Mouse (Mus musculus): ENCODE results near the gene Ppig.
"Not testable (repeated sequence)": the region's sequence is repeated elsewhere in the genome, so short reads cannot be mapped to it uniquely, and the experiment has no call there.

Ppig gene

GRCm38 (mm10) chr2:69722273-69722649 lies at the start of gene Ppig:
Ppig (plus strand) TSS chr2:69722545.
- no peak for DNase-seq (ENCODE audit: low read depth in 1 of 2, low spot score in 2 of 2)

- DNase-seq (ENCODE audit: low read depth in 1 of 2, low spot score in 2 of 2) = no peak
These were observed 48.6 kb upstream of the Ppig start for GRCm38 (mm10) chr2:69673723-69674122.

GRCm38 (mm10) chr2:69675266-69675665 lies 47.1 kb upstream of the Ppig start:
- no peak for DNase-seq (ENCODE audit: low read depth in 1 of 2, low spot score in 2 of 2)

GRCm38 (mm10) chr2:69676713-69677112 lies 45.6 kb upstream of the Ppig start:
- no peak for DNase-seq (ENCODE audit: low read depth in 1 of 2, low spot score in 2 of 2)

- not testable (repeated sequence) for DNase-seq (ENCODE audit: low read depth in 1 of 2, low spot score in 2 of 2)
These were observed 45.1 kb upstream of the Ppig start for GRCm38 (mm10) chr2:69677215-69677614.

GRCm38 (mm10) chr2:69679990-69680389 lies 42.4 kb upstream of the Ppig start:
- no peak for DNase-seq (ENCODE audit: low read depth in 1 of 2, low spot score in 2 of 2)

GRCm38 (mm10) chr2:69681931-69682330 lies 40.4 kb upstream of the Ppig start:
- no peak for DNase-seq (ENCODE audit: low read depth in 1 of 2, low spot score in 2 of 2)

GRCm38 (mm10) chr2:69683036-69683805 lies 39.1 kb upstream of the Ppig start:
- DNase-seq (ENCODE audit: low read depth in 1 of 2, low spot score in 2 of 2) = no peak

GRCm38 (mm10) chr2:69684488-69684887 lies 37.9 kb upstream of the Ppig start:
- no peak for DNase-seq (ENCODE audit: low read depth in 1 of 2, low spot score in 2 of 2)

GRCm38 (mm10) chr2:69690214-69690613 lies 32.1 kb upstream of the Ppig start:
- DNase-seq (ENCODE audit: low read depth in 1 of 2, low spot score in 2 of 2) = no peak

GRCm38 (mm10) chr2:69690843-69691242 lies 31.5 kb upstream of the Ppig start:
- DNase-seq (ENCODE audit: low read depth in 1 of 2, low spot score in 2 of 2) = no peak

GRCm38 (mm10) chr2:69693501-69693900 lies 28.8 kb upstream of the Ppig start:
- no peak for DNase-seq (ENCODE audit: low read depth in 1 of 2, low spot score in 2 of 2)

GRCm38 (mm10) chr2:69700446-69700845 lies 21.9 kb upstream of the Ppig start:
- no peak for DNase-seq (ENCODE audit: low read depth in 1 of 2, low spot score in 2 of 2)

GRCm38 (mm10) chr2:69712171-69712570 lies 10.2 kb upstream of the Ppig start:
- DNase-seq (ENCODE audit: low read depth in 1 of 2, low spot score in 2 of 2) = no peak

GRCm38 (mm10) chr2:69712981-69713625 lies 9.2 kb upstream of the Ppig start, which contains the start of gene Fastkd1:
Fastkd1 (minus strand) TSS chr2:69713516.
- DNase-seq (ENCODE audit: low read depth in 1 of 2, low spot score in 2 of 2) = peak; percentile 60 to 67

- DNase-seq (ENCODE audit: low read depth in 1 of 2, low spot score in 2 of 2) = no peak
These were observed 8.7 kb upstream of the Ppig start for GRCm38 (mm10) chr2:69713626-69714014.

- DNase-seq (ENCODE audit: low read depth in 1 of 2, low spot score in 2 of 2) = no peak
These were observed 8.2 kb upstream of the Ppig start for GRCm38 (mm10) chr2:69714126-69714525.

- no peak for DNase-seq (ENCODE audit: low read depth in 1 of 2, low spot score in 2 of 2)
These were observed 5.9 kb upstream of the Ppig start for GRCm38 (mm10) chr2:69716483-69716882.

- no peak for DNase-seq (ENCODE audit: low read depth in 1 of 2, low spot score in 2 of 2)
These were observed 3.2 kb upstream of the Ppig start for GRCm38 (mm10) chr2:69719121-69719520.

- peak; percentile 71 to 81 for DNase-seq (ENCODE audit: low read depth in 1 of 2, low spot score in 2 of 2)
These were observed 539 bp downstream of the Ppig start for GRCm38 (mm10) chr2:69722650-69723518.

- DNase-seq (ENCODE audit: low read depth in 1 of 2, low spot score in 2 of 2) = no peak
These were observed 1.1 kb downstream of the Ppig start for GRCm38 (mm10) chr2:69723519-69723825.

GRCm38 (mm10) chr2:69745091-69745490 lies 22.7 kb downstream of the Ppig start:
- DNase-seq (ENCODE audit: low read depth in 1 of 2, low spot score in 2 of 2) = no peak

All from monocyte, adult 2 months (primary cell).